Mouse (Mus musculus): ENCODE measurements around the gene C8a. TPM values are rescaled to one million over a fixed set of nuclear protein-coding genes. Genes with fewer than 3 reads are reported as not detected.

C8a gene
- polyA plus RNA-seq, 1 experiment from 2014 or later: 9.9 TPM

DNA sequence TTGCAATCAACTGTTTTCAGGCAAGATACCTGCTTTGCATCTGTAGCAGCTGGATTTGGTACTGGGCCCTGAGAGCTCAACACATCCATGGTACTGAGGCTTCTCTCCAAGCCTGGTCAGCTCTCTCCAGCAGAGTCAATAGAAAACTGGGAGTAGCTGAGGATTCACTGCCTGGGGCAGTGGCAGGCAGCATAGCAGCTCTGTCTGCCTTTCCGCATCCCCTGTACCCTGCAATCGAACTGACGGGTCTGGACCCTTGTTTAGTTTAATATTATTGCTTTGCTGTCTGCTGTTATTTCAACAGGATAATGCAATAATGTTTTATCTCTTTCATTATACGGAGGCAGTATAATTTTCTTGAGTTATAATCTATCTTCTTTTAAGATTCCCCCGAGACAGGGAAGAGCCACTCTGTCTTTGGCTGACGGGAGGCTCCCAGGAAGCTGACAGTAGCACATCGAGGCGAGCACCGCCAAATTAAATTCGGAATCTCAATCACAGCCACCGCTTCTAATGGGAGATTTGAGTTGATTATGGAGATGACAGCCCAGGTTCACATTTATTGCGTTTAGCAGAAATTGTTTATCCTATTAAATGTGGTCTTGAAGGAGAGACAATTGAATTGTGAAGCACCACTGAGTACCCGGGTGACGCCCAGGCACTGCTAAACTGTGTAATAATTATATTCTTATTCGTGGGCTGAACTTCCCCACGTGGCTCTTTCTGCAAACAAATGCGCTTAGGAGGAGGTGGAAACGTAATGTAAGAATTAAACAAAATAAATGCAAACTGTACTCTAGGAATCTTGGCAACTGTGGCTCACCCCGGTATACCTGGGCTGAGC is 70.6 kb downstream of the C8a start:
- H3K4me1 ChIP-seq (replicated peaks): 0 out of 2 replicates have a peak, but pooled peaks cover 4% of the 10 kb centered on the region
- no peaks in the 10 kb centered on the region for H3K9me3 ChIP-seq (replicated peaks)
- H3K4me2 ChIP-seq: no peak overlapping the region
- H3K4me3 ChIP-seq (replicated peaks): no peak overlapping the region
- H3K27ac ChIP-seq (replicated peaks): no peak overlapping the region
- 69% methylated on average over 19 of the region's 19 CpGs for WGBS (ENCODE audit: insufficient replicate concordance)
- H3K9ac ChIP-seq: no peak overlapping the region
- ATAC-seq (ENCODE audit: insufficient read depth): no peak
- H3K27me3 ChIP-seq: no peaks in the 10 kb centered on the region
- H3K36me3 ChIP-seq (replicated peaks): 0 out of 2 replicates have a peak, but pooled peaks cover 2% of the 10 kb centered on the region

DNA sequence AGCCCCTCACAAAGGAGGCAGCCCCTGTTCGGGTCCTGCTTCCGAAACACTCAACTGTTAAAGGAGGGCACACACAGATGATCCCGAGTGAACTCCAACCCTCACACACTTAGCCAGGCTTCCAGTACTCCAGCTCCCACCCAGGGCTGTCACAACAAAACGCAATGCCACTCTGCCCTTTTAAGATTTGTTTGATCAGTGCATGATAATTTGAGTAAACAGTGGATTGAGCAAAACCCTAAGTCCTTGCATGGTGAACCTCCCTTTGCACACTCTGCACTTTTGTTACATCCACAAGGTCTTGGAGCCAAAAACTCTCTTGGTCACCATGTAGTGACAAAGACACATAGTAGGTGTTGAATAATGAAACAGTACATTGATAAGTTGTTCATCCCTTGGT is 72.1 kb downstream of the C8a start:
- 0 out of 2 replicates have a peak, but pooled peaks cover 2% of the 10 kb centered on the region for H3K36me3 ChIP-seq (replicated peaks)
- no peak overlapping the region for H3K27ac ChIP-seq (replicated peaks)
- H3K9ac ChIP-seq: no peak overlapping the region
- no peak overlapping the region for H3K4me2 ChIP-seq
- no peak for ATAC-seq (ENCODE audit: insufficient read depth)
- H3K27me3 ChIP-seq: no peaks in the 10 kb centered on the region
- WGBS (ENCODE audit: insufficient replicate concordance): 50% methylated on average over 4 of the region's 4 CpGs
- 0 out of 2 replicates have a peak, but pooled peaks cover 4% of the 10 kb centered on the region for H3K4me1 ChIP-seq (replicated peaks)
- no peaks in the 10 kb centered on the region for H3K9me3 ChIP-seq (replicated peaks)
- no peak overlapping the region for H3K4me3 ChIP-seq (replicated peaks)

- Histone ChIP-seq H3K4me3 (replicated peaks) (no peak overlapping the region), H3K9ac (no peak overlapping the region), H3K4me1 (replicated peaks) (0 out of 2 replicates have a peak, but pooled peaks cover 4% of the 10 kb centered on the region), H3K9me3 (replicated peaks) (no peaks in the 10 kb centered on the region), H3K27ac (replicated peaks) (no peak overlapping the region), H3K4me2 (no peak overlapping the region), H3K36me3 (replicated peaks) (0 out of 2 replicates have a peak, but pooled peaks cover 2% of the 10 kb centered on the region), H3K27me3 (no peaks in the 10 kb centered on the region)
- ATAC-seq (ENCODE audit: insufficient read depth): no peak
- whole genome bisulfite sequencing (ENCODE audit: insufficient replicate concordance): 73% methylated on average over 3 of the region's 3 CpGs
Measured at GRCm38 (mm10) chr4:104801625-104802024, 74.6 kb downstream of the C8a start.

GRCm38 (mm10) chr4:104798951-104799350 is 77.2 kb downstream of the C8a start:
- H3K4me2 ChIP-seq: no peak overlapping the region
- H3K36me3 ChIP-seq (replicated peaks): 0 out of 2 replicates have a peak, but pooled peaks cover 2% of the 10 kb centered on the region

DNA sequence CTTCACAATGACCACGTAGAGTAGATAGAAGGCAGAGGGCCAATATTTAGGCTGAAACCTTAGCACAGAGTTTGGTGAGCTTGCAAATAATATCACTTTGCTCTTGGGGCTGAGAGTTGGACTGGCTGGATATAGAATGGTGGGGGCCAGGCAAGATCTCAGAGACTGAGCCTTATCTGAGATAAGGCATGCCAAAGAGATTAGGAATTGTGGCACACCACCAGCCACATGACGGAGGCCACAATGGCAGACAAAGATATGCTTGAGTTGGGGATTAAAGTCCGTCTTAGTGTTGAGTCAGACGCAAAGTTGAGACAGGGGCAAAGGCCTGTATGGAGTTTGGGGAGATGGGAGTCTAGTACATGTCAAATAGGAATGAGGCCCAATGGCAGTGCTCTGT is 84.1 kb downstream of the C8a start:
- Histone ChIP-seq H3K27ac (replicated peaks) (no peak overlapping the region), H3K27me3 (no peaks in the 10 kb centered on the region), H3K36me3 (replicated peaks) (no peaks in the 10 kb centered on the region), H3K9me3 (replicated peaks) (no peaks in the 10 kb centered on the region), H3K4me3 (replicated peaks) (no peak overlapping the region), H3K9ac (no peak overlapping the region), H3K4me1 (replicated peaks) (no peaks in the 10 kb centered on the region), H3K4me2 (no peak overlapping the region)
- 64% methylated on average over 4 of the region's 4 CpGs for WGBS (ENCODE audit: insufficient replicate concordance)
- no peak for ATAC-seq (ENCODE audit: insufficient read depth)

More at GRCm38 (mm10) chr4:104798951-104799350, 77.2 kb downstream of the C8a start:
- no peak for ATAC-seq (ENCODE audit: insufficient read depth)
- 0 out of 2 replicates have a peak, but pooled peaks cover 3% of the 10 kb centered on the region for H3K4me1 ChIP-seq (replicated peaks)
- H3K27ac ChIP-seq (replicated peaks): no peak overlapping the region
- no peaks in the 10 kb centered on the region for H3K27me3 ChIP-seq
- WGBS (ENCODE audit: insufficient replicate concordance): 65% methylated on average over 9 of the region's 9 CpGs
- no peak overlapping the region for H3K9ac ChIP-seq
- no peaks in the 10 kb centered on the region for H3K9me3 ChIP-seq (replicated peaks)
- no peak overlapping the region for H3K4me3 ChIP-seq (replicated peaks)

GRCm38 (mm10) chr4:104782346-104782745 is 93.9 kb downstream of the C8a start:
- no peak for ATAC-seq (ENCODE audit: insufficient read depth)
- Histone ChIP-seq H3K9me3 (replicated peaks) (no peaks in the 10 kb centered on the region), H3K9ac (no peak overlapping the region), H3K27me3 (no peaks in the 10 kb centered on the region), H3K4me3 (replicated peaks) (no peak overlapping the region), H3K36me3 (replicated peaks) (peaks cover 13% of the 10 kb centered on the region), H3K27ac (replicated peaks) (no peak overlapping the region), H3K4me2 (no peak overlapping the region), H3K4me1 (replicated peaks) (no peaks in the 10 kb centered on the region; the same call in 1 of the 2 replicates)
- 44% methylated on average over 4 of the region's 4 CpGs for WGBS (ENCODE audit: insufficient replicate concordance)

- ATAC-seq (ENCODE audit: insufficient read depth): no peak
- Histone ChIP-seq H3K27me3 (no peaks in the 10 kb centered on the region), H3K4me2 (no peak overlapping the region), H3K27ac (replicated peaks) (no peak overlapping the region), H3K9ac (no peak overlapping the region), H3K36me3 (replicated peaks) (peaks cover 13% of the 10 kb centered on the region), H3K9me3 (replicated peaks) (no peaks in the 10 kb centered on the region), H3K4me1 (replicated peaks) (no peaks in the 10 kb centered on the region; the same call in 1 of the 2 replicates), H3K4me3 (replicated peaks) (no peak overlapping the region)
- WGBS (ENCODE audit: insufficient replicate concordance): 69% methylated on average over 3 of the region's 3 CpGs
Measured at GRCm38 (mm10) chr4:104781441-104781840, 94.8 kb downstream of the C8a start.

DNA sequence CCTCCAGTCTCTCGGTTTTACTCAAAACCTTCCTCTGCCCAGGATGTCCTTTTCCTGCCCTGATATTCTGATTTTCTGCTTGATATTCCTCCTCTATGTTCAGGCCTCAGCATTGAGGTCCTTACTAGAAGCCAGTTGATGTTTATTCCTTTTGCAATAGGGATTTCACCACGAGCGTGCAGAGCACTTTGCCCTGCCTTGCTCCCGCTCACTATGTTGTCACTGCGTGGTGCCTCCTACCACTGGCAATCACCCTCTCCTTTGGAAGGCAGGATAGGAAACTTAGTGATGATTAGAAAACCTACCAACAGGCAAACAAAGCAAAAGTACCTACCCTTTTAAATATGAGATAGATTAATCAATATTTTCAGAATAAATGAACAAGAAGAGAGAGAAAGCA is 96.7 kb downstream of the C8a start:
- Histone ChIP-seq H3K9me3 (replicated peaks) (no peaks in the 10 kb centered on the region), H3K36me3 (replicated peaks) (peaks cover 8% of the 10 kb centered on the region), H3K9ac (no peak overlapping the region), H3K27me3 (no peaks in the 10 kb centered on the region), H3K27ac (replicated peaks) (no peak overlapping the region), H3K4me2 (no peak overlapping the region), H3K4me1 (replicated peaks) (no peaks in the 10 kb centered on the region; the same call in 1 of the 2 replicates), H3K4me3 (replicated peaks) (no peak overlapping the region)
- WGBS (ENCODE audit: insufficient replicate concordance): 58% methylated on average over 5 of the region's 5 CpGs
- no peak for ATAC-seq (ENCODE audit: insufficient read depth)

DNA sequence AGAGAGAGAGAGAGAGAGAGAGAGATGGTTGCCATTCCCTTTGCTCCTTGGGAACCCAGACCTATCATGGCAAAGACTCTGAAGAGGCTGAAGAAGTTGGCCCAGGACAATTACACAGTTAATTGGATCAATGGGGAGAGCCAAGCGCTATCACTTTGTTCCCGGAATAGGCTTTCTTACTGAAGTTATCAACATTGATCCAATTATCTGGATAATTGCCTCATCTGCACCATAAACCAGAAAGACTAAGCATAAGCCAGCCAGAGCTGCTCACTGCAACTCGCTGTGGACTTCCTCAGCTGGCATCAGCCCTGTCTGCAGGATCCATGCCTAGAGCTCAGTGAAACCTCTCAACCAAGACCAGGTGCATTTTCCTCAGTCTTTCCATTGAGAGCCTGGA is 100.6 kb downstream of the C8a start:
- no peak overlapping the region for H3K4me2 ChIP-seq
- ATAC-seq (ENCODE audit: insufficient read depth): no peak
- H3K9ac ChIP-seq: no peak overlapping the region
- no peaks in the 10 kb centered on the region for H3K27me3 ChIP-seq
- no peak overlapping the region for H3K27ac ChIP-seq (replicated peaks)
- H3K4me1 ChIP-seq (replicated peaks): no peaks in the 10 kb centered on the region; the same call in 1 of the 2 replicates
- 64% methylated on average over 3 of the region's 3 CpGs for WGBS (ENCODE audit: insufficient replicate concordance)
- H3K4me3 ChIP-seq (replicated peaks): no peak overlapping the region
- no peaks in the 10 kb centered on the region for H3K9me3 ChIP-seq (replicated peaks)
- no peaks in the 10 kb centered on the region for H3K36me3 ChIP-seq (replicated peaks)

GRCm38 (mm10) chr4:104770331-104770730 is 105.9 kb downstream of the C8a start:
- no peak overlapping the region for H3K4me3 ChIP-seq (replicated peaks)
- no peak overlapping the region for H3K27ac ChIP-seq (replicated peaks)
- 0 out of 2 replicates have a peak, but pooled peaks cover 5% of the 10 kb centered on the region for H3K4me1 ChIP-seq (replicated peaks)
- no peaks in the 10 kb centered on the region for H3K27me3 ChIP-seq
- WGBS (ENCODE audit: insufficient replicate concordance): 64% methylated on average over 4 of the region's 4 CpGs
- H3K9me3 ChIP-seq (replicated peaks): no peaks in the 10 kb centered on the region
- H3K36me3 ChIP-seq (replicated peaks): no peaks in the 10 kb centered on the region
- H3K4me2 ChIP-seq: no peak overlapping the region
- H3K9ac ChIP-seq: no peak overlapping the region
- ATAC-seq (ENCODE audit: insufficient read depth): no peak

DNA sequence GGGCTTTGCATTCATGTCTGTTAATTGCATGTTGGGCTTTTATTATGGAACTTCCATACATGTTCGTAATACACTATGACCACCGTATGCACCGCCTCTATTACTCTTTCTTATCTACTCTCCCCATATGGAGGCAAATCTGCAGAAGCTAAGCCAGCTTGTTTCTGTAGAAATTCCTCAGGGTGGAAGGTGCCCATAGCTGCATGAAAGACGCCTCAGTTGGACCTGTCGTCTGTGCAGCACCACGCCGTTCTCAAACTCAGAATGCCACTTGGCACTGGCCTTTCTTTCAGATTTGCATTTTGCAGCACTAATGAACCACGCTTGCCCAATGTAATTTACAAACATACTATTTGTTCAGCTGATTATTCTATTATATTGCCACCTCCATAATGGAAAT is 106.6 kb downstream of the C8a start:
- no peaks in the 10 kb centered on the region for H3K36me3 ChIP-seq (replicated peaks)
- WGBS (ENCODE audit: insufficient replicate concordance): 57% methylated on average over 8 of the region's 8 CpGs
- no peaks in the 10 kb centered on the region for H3K27me3 ChIP-seq
- 0 out of 2 replicates have a peak, but pooled peaks cover 5% of the 10 kb centered on the region for H3K4me1 ChIP-seq (replicated peaks)
- H3K4me2 ChIP-seq: no peak overlapping the region
- ATAC-seq (ENCODE audit: insufficient read depth): no peak
- H3K9me3 ChIP-seq (replicated peaks): no peaks in the 10 kb centered on the region
- no peak overlapping the region for H3K27ac ChIP-seq (replicated peaks)
- H3K4me3 ChIP-seq (replicated peaks): no peak overlapping the region
- no peak overlapping the region for H3K9ac ChIP-seq
